Mouse (Mus musculus) bone marrow, adult 2 months (tissue): Measurements from ENCODE around the gene Pbrm1.

Experiments used
- CTCF ChIP-seq: fragments of 200-500 bp; IDR thresholded peaks from 2 replicates; pipeline ENCODE4 v1.5.1; 2011; ENCODE audit warnings: low read length, control low read depth; ENCODE audit not compliant: control insufficient read depth, insufficient read depth
- POLR2A ChIP-seq: fragments of 200-500 bp; IDR thresholded peaks from 2 replicates; pipeline ENCODE4 v1.6.1; 2011; ENCODE audit warnings: low read depth, mild to moderate bottlenecking, control low read depth, low read length, borderline replicate concordance; ENCODE audit not compliant: control insufficient read depth

DNA sequence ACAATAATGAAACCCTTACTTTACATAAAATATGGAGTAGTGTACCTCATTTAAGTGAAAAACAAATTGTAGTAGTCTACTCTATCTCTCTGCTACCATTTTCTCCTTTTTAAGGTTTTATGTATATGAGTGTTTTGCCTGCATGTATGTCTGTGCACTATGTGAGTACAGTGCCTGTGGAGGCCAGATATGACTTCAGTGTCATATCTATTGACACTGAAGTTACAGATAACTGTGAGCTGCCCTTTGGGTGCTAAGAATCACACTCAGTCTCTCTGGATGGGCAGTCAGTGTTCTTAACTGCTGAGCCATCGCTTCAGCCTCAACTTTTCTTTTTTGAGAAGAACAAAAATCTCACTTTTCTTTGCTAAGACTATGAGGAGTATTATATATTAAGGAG is 26.9 kb downstream of the Pbrm1 start:
- TF ChIP-seq CTCF (no peak), POLR2A (no peak)
